Mouse (Mus musculus) layer of hippocampus, adult 9-11 months (tissue): Measurements from ENCODE around the gene Olfr1418.

ENCODE experiments used
- DNase-seq: peaks from one replicate; pipeline ENCODE4 v3.0.0; 2022

Olfr1418 gene

GRCm38 (mm10) chr19:11810003-11810758, 50.7 kb downstream of the Olfr1418 start:
- DNase-seq, result no peak

- DNase-seq, result no peak
Observed at GRCm38 (mm10) chr19:11808452-11808851, 52.4 kb downstream of the Olfr1418 start.

- no peak for DNase-seq
Observed at GRCm38 (mm10) chr19:11807822-11808221, 53.0 kb downstream of the Olfr1418 start.

GRCm38 (mm10) chr19:11807251-11807650, 53.6 kb downstream of the Olfr1418 start:
- DNase-seq, result no peak

DNA sequence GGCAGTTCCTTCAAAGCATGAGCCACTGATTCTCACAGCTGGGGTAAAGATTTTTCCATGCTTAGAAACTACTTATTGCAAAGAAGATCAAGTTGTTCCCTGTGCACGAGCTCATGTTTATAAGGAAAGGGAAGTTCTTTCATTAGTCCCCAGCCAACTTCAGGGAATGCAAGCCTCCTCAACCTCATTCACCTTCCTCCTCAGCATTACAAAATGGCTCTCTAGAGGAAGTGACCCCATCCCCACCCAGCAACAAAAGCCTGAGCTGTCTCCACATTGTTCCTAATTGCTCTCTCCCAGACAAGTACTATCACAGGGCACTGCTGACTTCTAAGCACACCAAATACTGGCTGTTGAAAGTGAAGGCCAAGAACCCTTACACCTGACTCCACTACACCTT, 56.4 kb downstream of the Olfr1418 start:
- DNase-seq, result no peak
